Mouse (Mus musculus): ENCODE data around the gene Spns3. TPM values are rescaled to one million over a fixed set of nuclear protein-coding genes. Genes with fewer than 3 reads are reported as not detected.

The Spns3 gene
- total RNA-seq, 2 experiments from 2014 or later: 0.17 to 0.57 TPM

- DNase-seq (ENCODE audit: low spot score in 2 of 2): no peak
- intact Hi-C loops (cut with DNase I): no loop called here
Measured at GRCm38 (mm10) chr11:72523711-72524110, 26.6 kb downstream of the Spns3 start.

- peak; percentile 54 to 71 for DNase-seq (ENCODE audit: low spot score in 2 of 2)
- intact Hi-C loops (cut with DNase I): no loop called here
Measured at GRCm38 (mm10) chr11:72522616-72523041, 27.7 kb downstream of the Spns3 start.

- intact Hi-C loops (cut with DNase I): no loop called here
Measured at GRCm38 (mm10) chr11:72521598-72522541, 28.4 kb downstream of the Spns3 start.

GRCm38 (mm10) chr11:72519895-72520294, 30.4 kb downstream of the Spns3 start:
- DNase-seq (ENCODE audit: low spot score in 2 of 2): no peak
- intact Hi-C loops (cut with DNase I): no loop called here

More at GRCm38 (mm10) chr11:72521598-72522541, 28.4 kb downstream of the Spns3 start:
- DNase-seq (ENCODE audit: low spot score in 2 of 2): no peak

GRCm38 (mm10) chr11:72519189-72519588, 31.1 kb downstream of the Spns3 start:
- intact Hi-C loops (cut with DNase I): no loop called here
- DNase-seq (ENCODE audit: low spot score in 2 of 2): no peak

- intact Hi-C loops (cut with DNase I): no loop called here
- no peak for DNase-seq (ENCODE audit: low spot score in 2 of 2)
Measured at GRCm38 (mm10) chr11:72518449-72518848, 31.9 kb downstream of the Spns3 start.

- DNase-seq (ENCODE audit: low spot score in 2 of 2): no peak
- intact Hi-C loops (cut with DNase I): no loop called here
Measured at GRCm38 (mm10) chr11:72514967-72515366, 35.3 kb downstream of the Spns3 start.

GRCm38 (mm10) chr11:72508651-72509050, 41.7 kb downstream of the Spns3 start:
- intact Hi-C loops (cut with DNase I): no loop called here
- DNase-seq (ENCODE audit: low spot score in 2 of 2): no peak

- no peak for DNase-seq (ENCODE audit: low spot score in 2 of 2)
- intact Hi-C loops (cut with DNase I): no loop called here
Measured at GRCm38 (mm10) chr11:72507651-72508050, 42.7 kb downstream of the Spns3 start.

GRCm38 (mm10) chr11:72504016-72504797, 46.1 kb downstream of the Spns3 start:
- intact Hi-C loops (cut with DNase I): no loop called here
- DNase-seq (ENCODE audit: low spot score in 2 of 2): no peak

- no peak for DNase-seq (ENCODE audit: low spot score in 2 of 2)
- intact Hi-C loops (cut with DNase I): no loop called here
Measured at GRCm38 (mm10) chr11:72503501-72503921, 46.8 kb downstream of the Spns3 start.

GRCm38 (mm10) chr11:72502236-72502635, 48.1 kb downstream of the Spns3 start:
- DNase-seq (ENCODE audit: low spot score in 2 of 2): peak in 1 of 2 experiments; percentile 50
- intact Hi-C loops (cut with DNase I): no loop called here

GRCm38 (mm10) chr11:72501426-72502002, 48.8 kb downstream of the Spns3 start:
- intact Hi-C loops (cut with DNase I): no loop called here
- DNase-seq (ENCODE audit: low spot score in 2 of 2): no peak

- intact Hi-C loops (cut with DNase I): no loop called here
- DNase-seq (ENCODE audit: low spot score in 2 of 2): no peak
Measured at GRCm38 (mm10) chr11:72500139-72500538, 50.2 kb downstream of the Spns3 start.

- intact Hi-C loops (cut with DNase I): no loop called here
Measured at GRCm38 (mm10) chr11:72497367-72497766, 52.9 kb downstream of the Spns3 start.

GRCm38 (mm10) chr11:72496775-72497174, 53.5 kb downstream of the Spns3 start:
- intact Hi-C loops (cut with DNase I): no loop called here
- DNase-seq (ENCODE audit: low spot score in 2 of 2): no peak

More at GRCm38 (mm10) chr11:72497367-72497766, 52.9 kb downstream of the Spns3 start:
- DNase-seq (ENCODE audit: low spot score in 2 of 2): no peak

- no peak for DNase-seq (ENCODE audit: low spot score in 2 of 2)
- intact Hi-C loops (cut with DNase I): no loop called here
Measured at GRCm38 (mm10) chr11:72496066-72496465, 54.2 kb downstream of the Spns3 start.

- intact Hi-C loops (cut with DNase I): loop anchor here (5.0 kb wide), 2 partner anchors 58 to 113 kb away; partner anchors contain the start of genes Spns3 and Ube2g1
- DNase-seq (ENCODE audit: low spot score in 2 of 2): no peak
Measured at GRCm38 (mm10) chr11:72494046-72494988, 56.0 kb downstream of the Spns3 start.
